Mouse (Mus musculus) stomach, postnatal 0 days (tissue): ENCODE measurements at regions not wholly inside any gene's neighbourhood (a gene's known extent, or its start where the extent isn't known, plus 50 kb on each side); places are given as distances from the start of the nearest gene placed in this dataset.

ENCODE experiments used
- CTCF ChIP-seq: IDR thresholded peaks from 2 replicates; pipeline ENCODE4 v1.5.1; 2016; ENCODE audit warnings: antibody characterized with exemption, low read depth, mild to moderate bottlenecking, moderate library complexity
- EP300 ChIP-seq: optimal IDR thresholded peaks from 2 replicates; pipeline ENCODE3; 2016; ENCODE audit warnings: antibody characterized with exemption

DNA sequence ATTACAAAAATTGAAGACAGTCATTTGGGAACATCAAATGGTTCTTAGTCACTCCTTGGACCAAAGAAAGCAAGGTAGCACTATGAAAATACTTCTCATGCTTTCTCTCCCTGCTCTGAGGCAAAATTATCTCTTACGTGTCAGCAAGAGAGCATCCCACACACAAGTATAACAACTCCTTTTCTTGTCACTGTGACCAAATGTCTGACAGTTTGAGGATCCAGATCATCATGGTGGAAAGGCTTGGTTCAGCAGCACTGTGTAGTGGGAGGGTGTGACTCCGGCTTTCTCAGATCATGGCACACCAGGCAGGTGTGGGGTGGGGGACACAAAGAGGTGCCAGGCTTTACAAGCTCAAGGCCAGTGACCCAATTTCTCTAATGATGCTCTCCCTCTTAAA, 113.5 kb downstream of the Neurod6 start:
- TF ChIP-seq CTCF (no peak), EP300 (no peak)
